Mouse (Mus musculus): ENCODE results near the gene Exoc3l4. TPM values are rescaled to one million over a fixed set of nuclear protein-coding genes. Genes with fewer than 3 reads are reported as not detected.

Exoc3l4 gene
- polyA plus RNA-seq (2015; fragmentation: Nextera tagmentation; extraction: Ambion mirVana), result 1.9 and 11.8 TPM in 2 replicates

DNA sequence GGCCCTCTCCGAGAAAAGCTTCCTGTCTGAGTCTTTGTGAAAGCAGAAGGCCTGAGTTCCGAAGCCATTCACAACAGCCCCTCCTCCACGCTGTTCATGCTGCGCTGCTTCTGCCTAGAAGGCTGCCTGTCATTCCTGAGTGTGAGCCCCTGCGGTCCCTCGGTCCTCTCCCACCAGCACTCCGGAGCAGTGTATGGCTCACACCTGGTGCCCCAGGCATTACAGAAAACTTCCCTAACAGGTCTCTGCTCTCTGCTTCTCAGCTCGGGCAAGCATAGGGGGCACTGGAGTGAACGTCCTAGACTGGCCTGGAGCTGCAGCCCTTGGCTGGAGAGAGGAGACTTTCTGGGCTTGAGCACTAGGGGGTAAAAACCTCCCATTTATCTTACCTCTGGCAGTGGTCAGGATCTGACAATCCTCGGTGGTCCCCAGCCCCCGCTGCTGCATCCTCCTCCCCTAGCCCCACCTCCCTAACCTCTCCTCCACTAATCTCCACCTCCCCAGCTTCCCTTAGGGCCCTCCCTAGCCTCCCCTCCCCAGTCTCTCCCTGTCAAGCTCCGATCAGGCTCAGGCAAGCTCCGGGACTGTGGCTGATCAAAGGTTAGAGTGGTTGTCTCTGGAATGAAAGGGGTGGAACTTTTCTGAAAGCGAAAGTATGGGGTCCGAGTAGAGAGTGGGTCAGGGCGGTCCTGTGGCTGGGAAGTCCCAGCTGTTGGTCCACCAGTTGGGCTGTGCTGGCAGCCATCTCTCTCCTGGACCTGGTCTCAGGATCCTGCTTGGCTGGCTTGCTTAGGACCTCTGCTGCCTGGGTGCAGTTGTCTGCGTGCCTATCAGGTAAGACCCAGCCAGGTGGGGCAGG, at the start of gene Exoc3l4:
Gene Exoc3l4, plus strand, starts transcription at position 97 of the 859 bp plus-strand sequence.
- Histone ChIP-seq H3K36me3 (no peaks in the 10 kb centered on the region), H3K4me1 (peaks cover 20% of the 10 kb centered on the region), H3K27ac (replicated peaks) (no peak within 1 kb of the TSS), H3K9me3 (replicated peaks) (no peaks in the 10 kb centered on the region), H3K4me3 (replicated peaks) (peak within 1 kb of the TSS; percentile 12; the same call in 1 of the 2 replicates), H3K9ac (replicated peaks) (0 out of 2 replicates have a peak within 1 kb of the TSS, but pooled peaks have one; percentile 3), H3K27me3 (replicated peaks) (peaks cover 30% of the 10 kb centered on the region), H3K4me2 (peak within 1 kb of the TSS; percentile 47)
- WGBS, result 7% methylated on average over 17 of the region's 17 CpGs
- no peak for ATAC-seq (ENCODE audit: low FRiP score)

DNA sequence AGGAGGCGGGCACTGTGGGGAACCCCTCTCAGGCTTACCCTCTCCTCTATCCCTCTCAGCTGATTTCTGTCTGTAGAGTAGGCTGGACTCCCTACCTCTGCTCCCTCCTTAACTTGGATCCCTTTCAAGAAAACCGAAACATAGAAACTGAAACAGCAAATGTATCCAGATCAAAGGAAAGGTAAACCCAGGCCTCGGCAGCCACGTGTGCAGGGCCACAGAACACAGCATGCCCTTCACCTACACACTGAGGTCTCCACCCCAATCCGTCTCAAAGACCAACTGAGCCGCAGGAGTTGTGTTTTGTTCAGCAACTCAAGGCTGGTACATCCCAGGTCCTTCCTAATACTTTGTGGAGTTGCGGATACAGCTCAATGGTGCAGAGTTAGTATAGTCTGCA, 49.8 kb upstream of the Exoc3l4 start:
- Histone ChIP-seq H3K4me2 (no peak overlapping the region), H3K4me1 (peaks cover 42% of the 10 kb centered on the region), H3K36me3 (no peaks in the 10 kb centered on the region), H3K27ac (replicated peaks) (no peak overlapping the region), H3K9me3 (replicated peaks) (no peaks in the 10 kb centered on the region), H3K4me3 (replicated peaks) (no peak overlapping the region), H3K9ac (replicated peaks) (no peak overlapping the region), H3K27me3 (replicated peaks) (no peaks in the 10 kb centered on the region)
- no peak for ATAC-seq (ENCODE audit: low FRiP score)
- WGBS, result 84% methylated on average over 7 of the region's 7 CpGs

DNA sequence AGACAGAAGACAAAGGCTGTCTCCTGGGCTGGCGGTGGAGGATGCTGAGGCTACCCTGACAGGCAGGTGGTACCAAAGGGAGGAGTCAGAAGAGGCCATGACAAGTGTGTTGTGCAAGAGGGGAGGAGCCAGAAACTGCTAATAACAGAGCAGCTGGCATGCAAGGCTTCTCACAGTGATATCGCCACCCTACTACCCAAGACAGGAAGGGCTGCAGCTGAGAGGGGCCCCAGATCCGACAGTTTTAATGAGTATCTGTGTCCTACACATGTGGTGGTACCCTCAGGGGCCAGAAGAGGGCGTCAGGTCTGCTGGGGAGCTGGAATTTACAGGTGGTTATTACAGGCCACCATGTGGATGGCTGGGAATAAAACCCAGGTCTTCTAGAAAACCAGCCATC, 46.6 kb upstream of the Exoc3l4 start:
- no peaks in the 10 kb centered on the region for H3K27me3 ChIP-seq (replicated peaks)

DNA sequence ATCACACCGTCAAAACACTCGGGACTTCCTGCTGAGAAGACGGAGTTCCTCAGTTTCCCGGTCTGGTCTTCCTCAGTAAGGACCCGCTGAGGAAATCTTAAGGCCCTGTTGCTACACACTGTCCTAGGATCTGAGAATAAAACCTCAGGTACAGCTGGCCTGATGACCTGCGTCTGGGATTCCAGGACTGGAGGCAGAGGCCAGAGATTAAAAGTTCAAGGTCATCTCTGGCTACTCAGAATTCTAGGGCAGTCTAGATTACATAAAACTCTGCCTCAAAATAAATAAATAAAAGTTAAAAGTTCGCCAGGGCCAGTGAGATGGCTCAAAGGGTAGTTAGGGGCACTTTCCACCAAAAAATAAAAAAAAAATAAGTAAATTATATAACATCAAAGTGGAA, 44.9 kb upstream of the Exoc3l4 start:
- H3K4me1 ChIP-seq, result peaks cover 54% of the 10 kb centered on the region
- H3K27ac ChIP-seq (replicated peaks), result no peak overlapping the region
- H3K4me2 ChIP-seq, result no peak overlapping the region
- H3K36me3 ChIP-seq, result no peaks in the 10 kb centered on the region
- H3K27me3 ChIP-seq (replicated peaks), result no peaks in the 10 kb centered on the region
- no peak overlapping the region for H3K9ac ChIP-seq (replicated peaks)
- ATAC-seq (ENCODE audit: low FRiP score), result no peak
- no peak overlapping the region for H3K4me3 ChIP-seq (replicated peaks)
- H3K9me3 ChIP-seq (replicated peaks), result no peaks in the 10 kb centered on the region
- 91% methylated on average over 7 of the region's 7 CpGs for WGBS

More for the DNA sequence above, 46.6 kb upstream of the Exoc3l4 start:
- Histone ChIP-seq H3K27ac (replicated peaks) (no peak overlapping the region), H3K9me3 (replicated peaks) (no peaks in the 10 kb centered on the region), H3K4me3 (replicated peaks) (no peak overlapping the region), H3K4me2 (no peak overlapping the region), H3K36me3 (no peaks in the 10 kb centered on the region), H3K9ac (replicated peaks) (no peak overlapping the region), H3K4me1 (peaks cover 41% of the 10 kb centered on the region)
- no peak for ATAC-seq (ENCODE audit: low FRiP score)
- 52% methylated on average over 4 of the region's 4 CpGs for WGBS

DNA sequence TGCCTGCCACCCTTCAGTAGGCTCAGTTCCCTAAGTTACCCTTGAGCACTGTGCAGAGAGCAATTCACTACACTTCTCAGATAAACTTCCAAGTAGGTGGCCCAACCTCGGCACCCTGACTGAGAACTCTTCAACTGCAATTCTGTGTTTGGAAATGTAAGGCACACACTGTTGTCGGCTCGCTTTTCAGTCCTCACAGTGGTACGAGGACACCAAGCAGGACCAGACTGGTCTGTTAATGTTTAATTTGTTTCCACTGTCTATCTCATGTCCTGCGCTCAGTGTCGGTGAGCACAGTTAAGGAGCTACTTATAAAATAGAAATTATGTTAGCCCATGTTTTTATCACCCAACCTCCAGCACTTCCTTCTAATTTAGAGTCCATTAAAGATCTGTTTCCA, 43.4 kb upstream of the Exoc3l4 start:
- Histone ChIP-seq H3K27me3 (replicated peaks) (no peaks in the 10 kb centered on the region), H3K9ac (replicated peaks) (no peak overlapping the region), H3K4me1 (peaks cover 55% of the 10 kb centered on the region), H3K4me2 (no peak overlapping the region), H3K4me3 (replicated peaks) (no peak overlapping the region), H3K36me3 (no peaks in the 10 kb centered on the region), H3K27ac (replicated peaks) (no peak overlapping the region), H3K9me3 (replicated peaks) (no peaks in the 10 kb centered on the region)
- WGBS, result 75% methylated on average over 6 of the region's 6 CpGs
- no peak for ATAC-seq (ENCODE audit: low FRiP score)

DNA sequence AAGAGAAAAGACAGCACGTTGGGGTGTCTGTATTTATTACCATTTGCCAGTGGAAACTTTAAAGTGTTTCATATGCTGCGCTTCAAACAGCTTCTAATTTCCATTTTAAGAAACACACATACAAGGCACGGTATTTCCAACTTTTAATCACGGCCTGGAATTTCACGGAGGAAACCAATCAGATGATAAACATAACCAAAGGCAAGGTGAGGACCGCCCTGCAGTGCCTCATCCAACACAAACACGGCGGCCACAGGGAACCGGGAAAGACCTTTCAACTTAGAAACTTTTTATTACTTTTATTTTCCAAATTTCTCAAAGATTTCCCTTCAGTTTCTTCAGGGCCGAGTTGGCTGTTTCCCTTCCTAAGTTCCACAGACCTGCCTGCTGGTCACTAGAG, 42.1 kb upstream of the Exoc3l4 start:
- Histone ChIP-seq H3K4me3 (replicated peaks) (peak overlapping the region; percentile 78; the same call in 1 of the 2 replicates), H3K9me3 (replicated peaks) (no peaks in the 10 kb centered on the region), H3K9ac (replicated peaks) (no peak overlapping the region), H3K4me2 (peak overlapping the region; percentile 81), H3K4me1 (peaks cover 49% of the 10 kb centered on the region), H3K36me3 (no peaks in the 10 kb centered on the region), H3K27ac (replicated peaks) (no peak overlapping the region), H3K27me3 (replicated peaks) (no peaks in the 10 kb centered on the region)
- 81% methylated on average over 10 of the region's 10 CpGs for WGBS
- ATAC-seq (ENCODE audit: low FRiP score), result no peak

DNA sequence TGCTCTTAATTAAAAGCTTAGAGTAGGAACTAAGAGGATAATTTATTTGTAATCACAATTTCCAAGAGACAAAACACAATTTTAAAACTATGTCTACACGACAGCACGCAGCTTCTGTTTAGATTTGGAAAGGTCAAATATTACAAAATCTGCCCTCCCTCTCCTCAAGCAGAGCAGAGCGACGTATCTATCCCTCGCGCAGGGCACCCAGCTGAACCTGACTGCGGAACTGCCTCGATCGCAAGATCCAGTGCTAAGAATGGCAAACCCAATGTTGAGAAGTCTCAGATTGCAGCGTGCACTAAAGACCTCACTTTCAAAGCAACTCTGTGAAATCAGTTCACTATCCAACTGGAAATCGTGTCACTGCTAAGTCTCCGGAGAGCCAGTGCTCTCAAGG, 41.3 kb upstream of the Exoc3l4 start:
- H3K4me2 ChIP-seq, result peak overlapping the region; percentile 81
- WGBS, result 72% methylated on average over 12 of the region's 12 CpGs
- no peaks in the 10 kb centered on the region for H3K27me3 ChIP-seq (replicated peaks)
- peaks cover 43% of the 10 kb centered on the region for H3K4me1 ChIP-seq
- H3K4me3 ChIP-seq (replicated peaks), result peak overlapping the region; percentile 78
- peak overlapping the region; percentile 58 for H3K27ac ChIP-seq (replicated peaks)
- H3K9me3 ChIP-seq (replicated peaks), result no peaks in the 10 kb centered on the region
- peak overlapping the region; percentile 96 for H3K9ac ChIP-seq (replicated peaks)
- ATAC-seq (ENCODE audit: low FRiP score), result no peak
- no peaks in the 10 kb centered on the region for H3K36me3 ChIP-seq

DNA sequence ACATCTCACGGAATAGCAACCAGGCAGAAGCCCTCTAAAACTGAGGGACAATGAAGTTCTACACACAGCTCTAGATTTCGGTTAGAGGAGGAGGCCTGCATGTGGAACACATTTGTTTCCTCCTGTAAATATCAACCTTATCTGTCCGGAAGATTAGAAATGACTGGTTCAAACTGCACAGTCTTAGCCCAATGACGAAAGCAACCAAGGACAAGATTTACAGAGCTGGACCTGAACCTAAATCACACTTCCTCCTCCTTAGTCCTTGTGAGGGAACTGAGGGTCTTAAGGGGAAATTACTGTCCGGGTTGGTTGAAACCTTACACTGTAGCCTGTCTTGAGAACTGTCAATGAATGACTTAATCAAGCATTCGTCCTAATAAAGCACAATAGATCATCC, 40.8 kb upstream of the Exoc3l4 start:
- Histone ChIP-seq H3K9ac (replicated peaks) (peak overlapping the region; percentile 96), H3K36me3 (no peaks in the 10 kb centered on the region), H3K27me3 (replicated peaks) (no peaks in the 10 kb centered on the region), H3K9me3 (replicated peaks) (no peaks in the 10 kb centered on the region), H3K27ac (replicated peaks) (peak overlapping the region; percentile 58), H3K4me3 (replicated peaks) (peak overlapping the region; percentile 78), H3K4me1 (peaks cover 39% of the 10 kb centered on the region), H3K4me2 (peak overlapping the region; percentile 81)
- 36% methylated on average over 6 of the region's 6 CpGs for WGBS
- no peak for ATAC-seq (ENCODE audit: low FRiP score)

DNA sequence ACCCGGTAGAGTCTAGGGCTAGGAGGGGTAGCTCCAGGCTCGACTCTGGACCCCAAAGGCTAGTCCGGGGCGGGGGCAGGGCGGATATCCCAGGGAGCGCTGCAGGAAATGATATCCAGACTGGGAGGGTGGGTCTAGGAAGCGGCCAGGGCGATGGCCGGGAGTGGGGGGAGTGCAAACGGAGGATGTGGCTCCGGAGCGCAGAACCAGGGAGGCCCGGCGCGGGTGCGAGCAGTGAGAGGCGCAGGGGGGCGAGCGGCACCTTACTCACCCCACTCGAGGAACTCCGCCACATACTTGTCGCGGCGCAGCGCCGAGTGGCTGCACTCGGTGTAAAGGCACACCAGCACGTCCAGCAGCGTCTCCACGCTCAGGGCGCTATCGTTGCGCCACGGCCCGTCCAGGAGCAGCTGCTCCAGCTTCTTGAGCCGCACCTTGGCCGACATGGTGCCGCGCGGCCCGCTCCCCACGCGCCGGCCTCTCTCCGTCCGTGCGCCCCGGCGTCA, 39.9 kb upstream of the Exoc3l4 start:
- ATAC-seq (ENCODE audit: low FRiP score), result peak; percentile 23
- H3K9ac ChIP-seq (replicated peaks), result peak overlapping the region; percentile 96
- peak overlapping the region; percentile 81 for H3K4me2 ChIP-seq
- H3K27ac ChIP-seq (replicated peaks), result peak overlapping the region; percentile 95
- H3K36me3 ChIP-seq, result no peaks in the 10 kb centered on the region
- no peaks in the 10 kb centered on the region for H3K9me3 ChIP-seq (replicated peaks)
- peak overlapping the region; percentile 78 for H3K4me3 ChIP-seq (replicated peaks)
- peaks cover 37% of the 10 kb centered on the region for H3K4me1 ChIP-seq
- WGBS, result under 1% methylated on average over 48 of the region's 49 CpGs
- no peaks in the 10 kb centered on the region for H3K27me3 ChIP-seq (replicated peaks)

DNA sequence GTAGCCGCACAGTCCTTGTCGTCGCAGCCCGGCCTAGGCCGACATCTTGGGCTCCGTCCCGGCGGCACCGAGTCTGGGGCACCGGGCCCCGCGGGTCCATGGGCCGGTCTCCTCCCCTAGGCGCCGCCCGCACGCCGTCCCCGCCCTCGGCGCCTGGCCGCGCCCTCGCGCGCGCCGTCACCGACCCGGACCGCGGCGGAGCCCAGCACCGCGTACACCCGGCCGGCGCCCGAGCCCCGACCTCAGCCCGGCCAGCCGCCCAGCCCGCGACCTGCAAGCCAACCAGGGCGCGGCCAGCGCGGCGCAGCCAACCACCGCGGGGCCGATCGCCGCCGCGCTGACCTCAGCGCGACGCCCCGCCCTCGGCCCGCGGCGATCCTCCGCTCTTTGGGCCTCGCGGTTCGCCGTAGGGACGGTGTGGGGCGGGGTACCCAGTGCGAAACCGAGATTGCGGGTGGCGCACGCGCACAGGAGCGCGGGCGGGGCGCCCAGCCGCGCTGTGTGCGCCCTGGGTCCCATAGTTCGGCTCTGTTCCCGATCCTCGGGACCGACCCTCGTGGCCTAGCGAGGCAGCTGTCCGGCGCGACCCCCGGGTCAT, 39.3 kb upstream of the Exoc3l4 start, which contains the start of gene Cdc42bpb:
Gene Cdc42bpb, minus strand, starts transcription at position 343 of the 598 bp plus-strand sequence.
- Histone ChIP-seq H3K27me3 (replicated peaks) (no peaks in the 10 kb centered on the region), H3K4me2 (peak within 1 kb of the TSS; percentile 84), H3K9ac (replicated peaks) (peak within 1 kb of the TSS; percentile 96), H3K27ac (replicated peaks) (peak within 1 kb of the TSS; percentile 95), H3K9me3 (replicated peaks) (no peaks in the 10 kb centered on the region), H3K4me3 (replicated peaks) (peak within 1 kb of the TSS; percentile 78), H3K4me1 (peaks cover 37% of the 10 kb centered on the region), H3K36me3 (no peaks in the 10 kb centered on the region)
- peak; percentile 96 for ATAC-seq (ENCODE audit: low FRiP score)
- under 1% methylated on average over 76 of the region's 94 CpGs for WGBS

DNA sequence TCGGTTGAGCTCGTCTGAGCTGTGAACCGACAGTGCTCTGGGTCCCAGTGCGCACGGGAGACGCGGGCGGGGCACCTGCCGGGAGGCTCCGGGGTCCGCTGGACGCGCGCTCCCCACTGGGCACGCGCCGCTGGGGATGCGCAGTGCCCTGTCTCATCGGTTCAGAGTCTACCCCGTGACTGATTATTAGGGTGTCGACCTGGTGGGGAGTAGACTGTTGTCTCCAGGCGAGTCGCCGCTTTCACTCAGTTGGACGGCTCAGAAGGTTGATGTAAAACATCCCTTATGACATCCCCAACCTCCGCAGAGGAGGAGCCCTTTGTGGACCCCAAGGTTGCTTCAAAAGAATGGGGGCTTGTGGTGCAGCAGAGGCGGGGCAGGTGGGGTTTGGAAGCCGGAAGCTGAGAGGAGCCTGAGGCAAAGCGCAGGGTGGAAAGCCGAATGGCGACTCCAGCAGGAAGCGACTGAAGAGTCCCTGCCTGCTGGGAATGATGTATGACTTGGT, 38.8 kb upstream of the Exoc3l4 start:
- H3K27me3 ChIP-seq (replicated peaks), result no peaks in the 10 kb centered on the region
- H3K4me3 ChIP-seq (replicated peaks), result peak overlapping the region; percentile 78
- under 1% methylated on average over 32 of the region's 32 CpGs for WGBS
- H3K4me1 ChIP-seq, result peaks cover 37% of the 10 kb centered on the region
- ATAC-seq (ENCODE audit: low FRiP score), result peak; percentile 79
- H3K9ac ChIP-seq (replicated peaks), result peak overlapping the region; percentile 96
- no peaks in the 10 kb centered on the region for H3K9me3 ChIP-seq (replicated peaks)
- H3K4me2 ChIP-seq, result peak overlapping the region; percentile 84
- H3K36me3 ChIP-seq, result no peaks in the 10 kb centered on the region
- H3K27ac ChIP-seq (replicated peaks), result peak overlapping the region; percentile 95

All from neural tube, embryonic 15.5 days (tissue).